ENCODE assay signal across 8 mouse cellular contexts in genomic region chr11:71750534-71751173, GRCm38 (mm10). TPM values are rescaled to one million over a fixed set of nuclear protein-coding genes. Genes with fewer than 3 reads are reported as not detected.
A peak's percentile ranks its signal among the peaks of the same experiment; 100 is the strongest.
DNase-seq lines count a peak whose midpoint lies in the region; ATAC-seq and TF ChIP-seq lines count a peak whose summit lies in the region.

No protein-coding gene starts in this region.

- no peaks in the 10 kb centered on the region for H3K4me1 ChIP-seq in G1E (ENCODE audit: insufficient read depth, low read depth, low read length)
- peaks cover 16% of the 10 kb centered on the region for H3K4me1 ChIP-seq in forebrain, embryonic 11.5 days (replicated peaks; ENCODE audit: control insufficient read depth, insufficient read depth, low read length)
- peaks cover 46% of the 10 kb centered on the region for H3K4me1 ChIP-seq in hindbrain, embryonic 12.5 days

- H3K4me3 ChIP-seq in G1E (ENCODE audit: low read depth, low read length), result peak overlapping the region; percentile 28; the same call in 1 of the 2 replicates
- peak overlapping the region; percentile 88 for H3K4me3 ChIP-seq in forebrain, embryonic 11.5 days (ENCODE audit: low read depth, low read length)
- H3K4me3 ChIP-seq in hindbrain, embryonic 12.5 days, result peak overlapping the region; percentile 87

- 0 out of 2 replicates have a peak overlapping the region, but pooled peaks have one; percentile 53 for H3K27ac ChIP-seq in forebrain, embryonic 11.5 days (ENCODE audit: low read depth, low read length)
- peak overlapping the region; percentile 86 for H3K27ac ChIP-seq in hindbrain, embryonic 12.5 days

- WGBS in forebrain, embryonic 11.5 days, result under 1% methylated on average over 57 of the region's 60 CpGs
- 2% methylated on average over 58 of the region's 60 CpGs for WGBS in hindbrain, embryonic 12.5 days

- ATAC-seq in G1E (ENCODE audit: extremely low read depth, insufficient number of reproducible peaks, low FRiP score, poor library complexity, severe bottlenecking), result no peak
- peak; percentile 92 for ATAC-seq in forebrain, embryonic 11.5 days (replicated peaks; ENCODE audit: low FRiP score)
- peak; percentile 93 for ATAC-seq in hindbrain, embryonic 12.5 days (ENCODE audit: low FRiP score)

- peak overlapping the region; percentile 86 for H3K9ac ChIP-seq in forebrain, embryonic 11.5 days (ENCODE audit: low read length)
- peak overlapping the region; percentile 89 for H3K9ac ChIP-seq in hindbrain, embryonic 12.5 days

- no peak for DNase-seq in G1E (ENCODE audit: low spot score)
- DNase-seq in brain, embryonic 14.5 days (ENCODE audit: low read depth), result peak; percentile 89
- DNase-seq in forebrain, embryonic 11.5 days (ENCODE audit: low spot score), result peak; percentile 86
- peak; percentile 62 to 68 for DNase-seq in layer of hippocampus, postnatal 25 days (ENCODE audit: extremely low spot score in 1 of 2, low spot score in 1 of 2)
- peak; percentile 16 for DNase-seq in lung, postnatal 25 days (ENCODE audit: low spot score)
- DNase-seq in right cerebral cortex, postnatal 4 days, result peak; percentile 77
- no peak for DNase-seq in urinary bladder, adult 2 months (ENCODE audit: low spot score)

- TF ChIP-seq CTCF in G1E (IDR thresholded peaks at IDR 0.05; ENCODE audit: low read depth, low read length), result no peak
- no peak for TF ChIP-seq CTCF in brain, embryonic 14.5 days (IDR thresholded peaks at IDR 0.05; ENCODE audit: borderline replicate concordance, extremely low read depth, insufficient read depth, insufficient read length)

- H3K36me3 ChIP-seq in G1E (replicated peaks), result no peaks in the 10 kb centered on the region
- H3K36me3 ChIP-seq in forebrain, embryonic 11.5 days (ENCODE audit: control insufficient read depth, insufficient read depth, low read length), result no peaks in the 10 kb centered on the region
- no peaks in the 10 kb centered on the region for H3K36me3 ChIP-seq in hindbrain, embryonic 12.5 days

- TF ChIP-seq POLR2A in brain, embryonic 14.5 days (IDR thresholded peaks at IDR 0.05; ENCODE audit: borderline replicate concordance, extremely low read depth, insufficient read depth, insufficient read length, poor library complexity, severe bottlenecking), result peak; percentile 79

- peak overlapping the region; percentile 94 for H3K4me2 ChIP-seq in forebrain, embryonic 11.5 days (ENCODE audit: low read depth, low read length, severe bottlenecking)
- H3K4me2 ChIP-seq in hindbrain, embryonic 12.5 days (replicated peaks), result peak overlapping the region; percentile 83

- no peaks in the 10 kb centered on the region for H3K27me3 ChIP-seq in G1E (ENCODE audit: insufficient read depth, low read length)
- H3K27me3 ChIP-seq in forebrain, embryonic 11.5 days (ENCODE audit: control insufficient read depth, insufficient read depth, low read length), result no peaks in the 10 kb centered on the region
- H3K27me3 ChIP-seq in hindbrain, embryonic 12.5 days, result peaks cover 6% of the 10 kb centered on the region; the same call in 1 of the 2 replicates

- peaks cover 78% of the 10 kb centered on the region for H3K9me3 ChIP-seq in G1E (replicated peaks)
- no peaks in the 10 kb centered on the region for H3K9me3 ChIP-seq in forebrain, embryonic 11.5 days (ENCODE audit: control insufficient read depth, low read length)
- H3K9me3 ChIP-seq in hindbrain, embryonic 12.5 days (replicated peaks), result 0 out of 2 replicates have a peak, but pooled peaks cover 3% of the 10 kb centered on the region

RNA-seq across cellular contexts. Expression of gene Wscd1, which starts 0.9 kb away (rescaled TPM):
- total RNA-seq in G1E (2014; fragmentation: Nextera tagmentation) (not detected in 2 replicates), G1E (2017) (0.33 TPM in 1 of 2 replicates, not detected in the other)
- polyA plus RNA-seq in G1E (2012), result not detected in 2 replicates
- polyA plus RNA-seq in brain, embryonic 14.5 days (2012; rRNA removed), result 41.3 and 62.4 TPM in 2 replicates
- 48.7 and 60.9 TPM in 2 replicates for polyA plus RNA-seq in forebrain, embryonic 11.5 days (2014; fragmentation: Nextera tagmentation; extraction: Ambion mirVana)
- polyA plus RNA-seq in hindbrain, embryonic 12.5 days (2016; fragmentation: Nextera tagmentation; extraction: Ambion mirVana), result 55.6 and 55.7 TPM in 2 replicates
- total RNA-seq in layer of hippocampus, postnatal 25 days (2021), result 100 to 1,000 TPM; 117 to 124 TPM
- 2.5 and 2.8 TPM in 2 replicates for polyA plus RNA-seq in urinary bladder, adult 2 months (2012; rRNA removed)

Comparison
In these comparisons a context has a peak if more than half of its experiments do, and no peak if none do; other contexts are left out.
1. DNase-seq: peak in brain, embryonic 14.5 days (single experiment), forebrain, embryonic 11.5 days (single experiment), layer of hippocampus, postnatal 25 days (2 of 2), lung, postnatal 25 days (single experiment) and right cerebral cortex, postnatal 4 days (single experiment); none in G1E (single experiment) and urinary bladder, adult 2 months (single experiment).
2. H3K4me3 ChIP-seq: peak in every context shown above with its lines; median percentile 88 in forebrain, embryonic 11.5 days; 87 in hindbrain, embryonic 12.5 days; 28 in G1E.
3. RNA of gene Wscd1, which starts 0.9 kb away (polyA plus RNA-seq): 41.3 to 62.4 TPM in brain, embryonic 14.5 days, 48.7 to 60.9 TPM in forebrain, embryonic 11.5 days and 55.6 to 55.7 TPM in hindbrain, embryonic 12.5 days; 2.5 to 2.8 TPM in urinary bladder, adult 2 months and not detected in G1E; every median in the first group is over 10 times any median in the second.